Mouse (Mus musculus) ovary, postnatal 14 days (tissue): ENCODE measurements around the gene Prkce.

Experiments used
- DNase-seq: peaks from one replicate; pipeline ENCODE4 v3.0.0; 2022; ENCODE audit warnings: low spot score

Prkce gene

DNA sequence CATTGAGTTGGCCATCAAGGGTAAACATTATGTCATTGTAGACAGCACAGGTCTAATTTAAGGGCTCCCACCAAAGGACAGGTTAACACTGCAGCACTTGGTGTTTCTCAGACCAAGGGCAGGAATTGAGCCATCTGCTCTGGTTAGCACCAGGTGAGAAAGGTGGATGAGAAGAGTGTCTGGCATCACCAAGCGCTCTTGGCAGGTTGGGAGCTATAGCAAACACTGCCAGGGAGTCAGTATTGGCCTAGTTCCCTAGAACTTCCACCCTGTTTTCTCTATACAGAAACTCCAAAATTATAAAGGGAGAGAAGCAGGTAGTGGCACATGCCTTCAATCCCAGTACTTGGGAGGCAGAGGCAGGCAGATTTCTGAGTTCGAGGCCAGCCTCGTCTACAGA lies 479.6 kb downstream of the Prkce start:
- DNase-seq: no peak

DNA sequence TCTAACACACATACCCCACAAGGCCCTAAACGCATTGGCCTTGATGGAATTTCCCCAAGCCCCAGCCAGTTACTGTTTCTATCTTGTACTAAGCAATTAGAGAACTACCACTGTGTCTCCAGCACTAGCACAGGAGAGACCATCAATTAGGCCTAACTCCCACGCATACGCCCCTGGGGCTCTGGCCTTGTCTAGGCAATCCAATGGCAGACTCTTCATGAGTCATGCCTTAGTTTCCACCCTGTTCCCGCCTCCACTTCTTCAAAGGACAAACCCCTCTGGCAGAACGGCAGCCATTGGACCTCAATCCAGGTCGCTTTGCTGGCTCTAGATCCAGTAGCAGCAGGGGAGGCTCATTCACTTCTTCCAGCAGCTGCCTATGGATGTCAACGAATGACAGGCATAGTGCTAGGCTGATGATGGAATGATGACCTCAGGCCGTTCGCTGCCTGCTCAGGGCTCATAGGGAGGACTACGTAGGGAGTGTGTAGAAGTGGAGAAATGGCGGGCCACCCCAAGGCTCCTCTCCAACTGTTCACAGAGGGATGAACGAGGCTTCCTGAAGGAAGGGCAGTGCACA lies 481.4 kb downstream of the Prkce start:
- no peak for DNase-seq

DNA sequence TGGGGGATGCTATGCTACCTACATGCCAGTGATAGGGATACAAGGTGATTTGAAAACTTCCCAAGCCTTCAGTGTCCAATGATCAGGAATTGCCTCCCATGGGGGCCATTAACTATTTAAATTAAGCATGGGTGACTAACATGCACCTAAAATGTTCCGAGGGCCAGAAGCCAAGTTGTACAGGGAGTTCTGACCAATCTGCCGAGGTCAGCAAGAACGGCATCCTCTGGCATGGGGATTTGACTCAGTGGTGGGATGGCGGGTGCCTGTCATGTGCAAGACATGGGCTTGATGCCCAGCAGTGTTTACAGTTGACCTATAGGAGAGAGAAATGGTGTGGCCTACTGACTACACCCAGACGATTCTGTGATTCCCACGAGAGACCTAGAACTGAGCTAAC lies 482.7 kb downstream of the Prkce start:
- DNase-seq: no peak

DNA sequence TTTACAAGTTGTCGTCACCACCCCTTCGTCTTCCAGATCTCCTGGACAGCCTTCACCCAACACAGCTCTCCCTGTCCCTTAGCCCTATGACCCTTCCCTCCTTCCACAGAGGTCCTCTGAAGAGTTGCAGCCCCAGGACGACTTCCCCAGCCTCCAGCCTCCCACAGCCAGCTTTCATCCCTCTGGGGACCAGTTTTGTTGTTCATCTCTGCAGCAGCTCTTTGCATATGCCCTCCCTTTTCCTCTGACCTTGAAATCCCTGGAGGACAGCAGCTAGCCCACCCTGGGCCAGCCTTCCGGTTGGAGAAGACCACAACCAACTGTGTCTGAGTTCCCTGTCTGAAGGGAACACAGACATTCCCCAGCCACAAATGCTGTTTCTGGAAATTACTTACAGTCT lies 483.5 kb downstream of the Prkce start:
- DNase-seq: no peak

DNA sequence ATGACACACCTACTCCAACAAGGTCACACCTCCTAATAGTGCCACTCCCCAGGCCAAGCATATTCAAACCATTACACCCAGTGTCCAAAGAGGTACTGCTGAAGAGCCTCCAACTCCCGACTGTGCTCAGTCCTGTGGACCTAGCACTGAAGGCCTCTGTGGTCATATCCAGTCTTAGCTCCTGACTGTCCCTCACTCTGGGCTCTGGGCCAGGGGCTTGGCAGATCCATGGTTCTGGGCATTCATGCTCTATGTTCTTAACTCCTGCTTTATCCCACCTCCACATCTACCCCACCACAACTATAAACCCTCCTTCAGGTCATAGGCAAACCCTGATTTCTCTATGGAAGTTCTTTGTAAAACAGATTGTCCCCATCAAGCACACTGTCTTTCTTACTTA lies 485.2 kb downstream of the Prkce start:
- DNase-seq: no peak

DNA sequence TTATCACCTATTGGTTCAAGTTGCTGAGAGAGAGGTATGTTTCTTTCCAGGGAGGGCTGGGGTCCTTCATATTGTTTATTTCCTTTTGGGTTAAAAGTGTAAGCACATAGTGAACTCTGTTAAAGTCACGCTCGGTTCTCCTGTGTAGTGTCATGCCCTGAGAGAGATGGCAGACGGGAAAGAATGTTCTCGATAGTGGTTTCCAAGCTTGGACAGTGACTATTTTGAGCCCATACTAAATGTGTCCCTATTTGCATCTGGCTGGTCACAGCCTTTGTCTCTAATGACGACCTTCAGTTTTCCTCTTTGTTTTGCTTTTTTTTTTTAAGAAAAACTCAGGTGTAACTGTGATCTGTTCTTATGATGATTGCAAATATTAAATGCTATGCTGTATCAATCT lies 488.8 kb downstream of the Prkce start:
- no peak for DNase-seq

DNA sequence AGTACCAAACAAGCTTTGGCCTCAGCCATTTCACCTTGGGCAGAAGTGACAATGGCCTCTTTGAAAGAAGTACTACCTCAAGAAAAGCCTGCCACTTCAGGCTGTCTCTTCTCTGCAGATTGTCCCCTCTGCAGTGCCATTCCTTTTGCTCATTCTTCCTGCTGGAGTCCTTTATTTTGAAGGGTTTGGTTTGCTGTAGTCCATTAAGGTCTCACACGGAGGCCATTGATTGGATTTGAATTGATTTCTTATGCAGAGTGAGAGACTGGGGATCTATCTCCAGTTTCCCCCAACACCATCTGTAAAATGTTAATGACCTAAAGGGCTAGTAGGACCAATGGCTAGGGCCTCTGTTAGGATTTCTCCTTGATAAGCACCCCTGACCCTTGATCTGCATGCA lies 494.7 kb downstream of the Prkce start:
- DNase-seq: no peak

DNA sequence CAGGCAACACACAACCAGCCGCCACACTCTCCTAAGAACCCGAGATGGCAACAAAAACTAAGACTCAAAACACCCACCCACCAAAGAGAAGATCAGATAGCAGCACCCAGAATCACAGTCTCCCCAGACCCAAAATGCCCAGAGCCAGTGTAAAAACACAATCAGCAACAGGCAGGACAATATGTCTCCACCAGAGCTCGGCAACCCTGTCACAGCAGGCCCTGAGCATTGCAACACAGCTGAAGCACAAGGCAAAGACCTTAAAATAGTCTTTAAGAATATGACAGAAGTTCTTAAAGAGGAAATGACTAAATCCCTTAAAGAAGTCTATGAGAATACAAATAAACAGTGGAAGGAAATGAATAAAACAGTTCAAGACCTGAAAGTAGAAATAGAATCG lies 495.9 kb downstream of the Prkce start:
- no peak for DNase-seq

DNA sequence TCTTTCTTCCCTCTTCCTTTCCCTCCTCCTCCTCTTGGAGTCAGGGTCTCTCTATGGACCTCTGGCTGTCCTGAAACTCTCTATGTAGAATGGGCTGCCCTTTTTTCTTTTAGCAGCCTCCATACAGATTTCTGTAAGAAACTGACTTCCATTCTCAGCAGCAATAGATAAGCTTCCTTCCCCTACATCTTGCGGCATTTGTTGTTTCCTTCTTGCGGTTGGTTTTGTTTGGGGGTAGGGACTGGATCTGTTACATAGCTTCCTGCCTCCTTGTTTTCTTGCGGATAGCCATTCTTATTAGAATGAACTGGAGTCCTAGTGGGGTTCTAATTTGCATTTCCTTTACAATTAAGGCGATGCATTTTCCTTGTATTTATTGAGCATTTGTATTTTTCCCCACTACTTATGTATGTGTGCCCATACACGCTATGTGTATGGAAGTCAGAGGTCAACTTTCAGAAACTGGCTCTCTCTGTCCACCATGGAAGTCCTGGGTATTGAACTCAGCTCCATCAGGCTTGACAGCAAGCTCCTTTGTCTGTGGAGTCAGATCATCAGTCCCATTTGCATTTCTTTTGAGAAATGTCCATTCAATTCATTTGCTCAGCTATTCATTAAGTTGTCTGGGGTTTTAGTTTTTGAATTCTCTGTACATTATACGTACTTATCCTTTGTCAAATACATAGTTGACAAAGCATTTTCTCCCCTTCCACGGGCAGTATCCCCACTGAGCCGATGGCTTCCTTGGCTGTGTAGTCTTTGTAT lies 500.4 kb downstream of the Prkce start:
- DNase-seq: no peak

DNA sequence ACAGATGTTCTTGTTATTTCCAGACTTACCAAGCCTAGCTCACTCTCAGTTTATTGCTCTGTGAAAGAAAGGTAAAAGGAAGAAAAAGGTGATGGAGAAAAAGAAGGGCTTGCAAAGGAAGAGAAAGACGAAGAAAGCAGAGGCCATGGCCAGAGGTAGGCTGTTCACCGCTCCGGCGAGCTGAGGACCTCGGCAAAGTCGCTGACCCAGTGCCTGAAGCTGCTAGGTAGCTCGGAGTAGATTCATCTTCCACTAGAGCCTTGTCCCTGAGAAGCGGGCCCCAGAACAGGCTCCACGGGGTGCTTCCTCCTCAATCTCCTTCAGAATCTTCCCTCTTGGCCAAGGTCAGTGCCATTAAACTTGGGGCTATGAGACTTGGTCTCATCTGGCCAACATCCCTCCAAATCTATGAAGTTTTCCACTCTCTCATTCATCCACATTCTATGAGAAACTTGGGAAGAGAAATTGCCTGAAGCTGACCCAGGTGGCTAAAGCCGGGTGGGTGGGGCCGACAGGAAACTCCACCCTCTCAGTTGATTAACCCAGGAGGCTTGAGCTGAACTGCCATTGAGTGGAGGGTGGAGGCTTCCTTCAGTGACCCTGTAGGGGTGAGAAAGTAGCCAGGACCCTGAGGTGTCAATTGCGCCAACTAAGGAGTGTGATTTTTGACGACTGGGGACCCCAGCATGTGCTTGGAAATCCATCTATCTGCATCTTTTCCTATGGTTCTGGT lies 502.2 kb downstream of the Prkce start:
- no peak for DNase-seq

DNA sequence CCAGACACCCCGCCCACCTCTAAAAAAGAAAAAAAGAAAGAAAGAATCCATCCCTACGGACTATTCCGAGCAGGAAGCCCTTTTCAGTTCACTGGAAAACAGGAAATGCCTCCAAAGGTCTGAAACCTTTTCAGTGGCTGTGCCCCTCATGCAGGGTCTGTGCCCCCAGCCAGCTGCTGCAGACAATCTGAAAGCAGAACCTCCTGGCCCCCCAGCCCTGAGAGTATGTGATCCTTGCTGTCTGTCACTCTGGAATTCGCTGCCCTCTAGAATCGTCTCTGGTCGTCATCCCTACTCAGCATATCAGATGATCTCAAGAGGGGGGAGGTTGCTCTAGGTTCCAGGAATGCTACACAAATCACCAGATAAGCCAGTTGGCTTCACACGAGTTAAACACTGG lies 503.1 kb downstream of the Prkce start:
- no peak for DNase-seq

DNA sequence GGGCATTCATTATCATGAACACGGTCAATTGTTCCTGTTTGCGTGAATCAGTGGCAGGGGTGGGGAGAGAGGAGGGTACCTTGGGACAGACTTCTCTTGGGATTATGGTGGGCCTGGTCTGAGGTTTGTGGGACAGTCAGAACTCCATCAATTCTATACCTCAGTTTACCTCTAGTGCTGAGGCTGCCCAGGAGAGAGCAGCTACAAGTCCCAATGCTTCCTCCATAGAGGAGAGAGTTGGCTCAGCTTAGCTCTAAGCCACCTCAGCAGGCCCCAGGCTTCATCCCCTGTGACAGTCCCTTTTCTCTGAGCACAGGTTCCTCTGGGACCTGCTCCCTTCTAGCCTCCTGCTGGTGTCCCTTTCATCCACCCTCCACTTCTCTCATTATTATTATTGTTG lies 507.4 kb downstream of the Prkce start:
- DNase-seq: no peak

DNA sequence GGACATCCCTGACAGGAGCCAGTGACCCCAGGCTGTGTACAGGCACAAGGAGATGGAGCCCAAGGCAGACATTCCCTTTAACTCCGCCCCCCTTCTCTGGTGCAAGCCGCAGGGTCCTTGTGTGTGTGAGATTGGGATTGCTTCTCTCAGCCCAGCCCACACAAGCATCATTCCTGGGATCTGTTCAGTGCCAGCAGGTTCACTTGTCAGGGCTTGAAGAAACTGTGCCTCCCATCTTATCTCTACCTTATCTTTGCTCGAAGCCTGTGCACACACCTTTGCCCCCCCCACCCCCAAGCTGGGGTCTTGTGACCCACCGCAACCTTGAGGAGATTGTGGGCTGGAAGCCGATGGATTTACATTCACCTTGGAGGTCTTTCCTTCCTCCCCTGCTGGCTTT lies 508.8 kb downstream of the Prkce start:
- DNase-seq: no peak

DNA sequence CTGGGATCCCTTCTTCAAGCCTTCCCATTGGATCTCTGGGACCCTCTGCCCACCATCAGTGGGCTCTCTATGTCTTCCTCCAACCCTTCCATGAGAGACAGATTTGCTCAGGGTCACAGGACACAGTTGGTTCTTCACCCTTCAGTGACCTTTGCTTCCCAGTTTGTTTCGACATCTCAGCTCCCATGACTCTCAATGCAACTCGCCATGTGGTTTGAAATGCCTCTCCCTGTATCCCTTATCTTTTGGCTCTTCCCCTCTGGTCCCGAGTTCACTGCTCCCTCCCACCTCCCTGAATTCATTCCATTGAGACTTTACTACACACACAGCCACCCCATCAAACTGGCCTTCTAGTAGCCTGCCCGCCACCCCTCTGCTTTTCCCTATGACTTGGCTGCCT lies 509.3 kb downstream of the Prkce start:
- no peak for DNase-seq

DNA sequence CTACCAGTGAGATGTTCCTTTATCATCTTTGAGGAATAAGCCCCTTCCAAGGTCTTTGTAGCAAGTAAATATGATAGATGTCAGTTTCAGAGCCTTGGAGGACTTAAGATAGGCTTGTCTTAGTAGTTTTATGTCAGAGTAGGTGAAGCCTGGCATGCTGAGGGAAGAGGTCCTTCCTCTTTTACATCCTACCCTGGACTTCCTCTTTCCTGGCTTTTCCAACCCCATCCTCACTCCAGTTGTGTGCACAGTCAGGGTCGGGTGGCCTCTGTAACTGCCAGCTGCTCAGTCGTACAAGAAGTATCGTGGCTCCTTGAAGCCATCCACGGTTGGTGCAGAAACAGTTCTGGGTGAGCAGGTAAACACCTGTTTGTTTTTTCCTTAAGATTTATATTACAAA lies 517.7 kb downstream of the Prkce start:
- DNase-seq: no peak

DNA sequence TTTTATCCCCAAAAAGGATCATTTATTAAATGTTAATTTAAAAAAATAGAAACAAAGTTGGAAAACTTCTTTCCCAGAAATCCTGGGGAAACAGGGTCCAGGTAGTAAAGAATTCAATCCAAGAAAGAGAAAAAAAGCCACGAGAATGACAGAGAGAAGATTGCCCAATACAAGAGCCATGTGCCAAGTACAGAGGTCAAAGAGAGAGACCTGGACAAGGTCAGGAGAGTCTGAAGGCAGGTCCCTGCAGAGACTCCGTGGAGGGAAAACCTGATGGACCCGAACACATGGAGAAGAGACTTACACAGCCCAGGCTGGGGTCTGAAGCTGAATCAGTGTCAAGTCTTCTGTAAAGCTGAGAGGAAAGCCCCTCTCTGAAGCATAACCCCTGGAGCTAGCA lies 519.4 kb downstream of the Prkce start:
- DNase-seq: no peak

DNA sequence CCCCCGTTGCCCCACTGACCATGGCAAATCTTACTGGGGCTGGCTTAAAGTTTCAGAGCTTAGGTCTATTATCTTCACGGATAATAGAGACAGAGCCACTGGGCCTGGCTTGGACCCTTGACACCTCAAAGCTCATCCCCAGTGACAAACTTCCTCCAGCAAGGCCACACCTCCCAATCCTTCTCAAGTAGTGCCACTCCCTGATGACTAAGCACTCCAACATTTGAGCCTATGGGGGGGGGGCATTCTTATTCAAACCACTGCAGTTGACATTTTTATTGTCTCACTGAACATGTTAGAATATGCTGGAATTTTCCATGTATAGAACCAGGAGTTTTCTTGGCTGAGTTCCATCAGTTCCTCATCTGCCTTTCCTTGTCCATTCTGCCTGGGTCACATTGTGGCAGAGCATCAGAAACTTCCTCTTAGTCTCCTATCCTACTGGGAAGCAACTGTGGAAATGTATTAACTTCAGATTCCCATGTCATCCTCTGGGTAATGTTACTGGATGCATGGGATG lies 523.3 kb downstream of the Prkce start:
- no peak for DNase-seq

DNA sequence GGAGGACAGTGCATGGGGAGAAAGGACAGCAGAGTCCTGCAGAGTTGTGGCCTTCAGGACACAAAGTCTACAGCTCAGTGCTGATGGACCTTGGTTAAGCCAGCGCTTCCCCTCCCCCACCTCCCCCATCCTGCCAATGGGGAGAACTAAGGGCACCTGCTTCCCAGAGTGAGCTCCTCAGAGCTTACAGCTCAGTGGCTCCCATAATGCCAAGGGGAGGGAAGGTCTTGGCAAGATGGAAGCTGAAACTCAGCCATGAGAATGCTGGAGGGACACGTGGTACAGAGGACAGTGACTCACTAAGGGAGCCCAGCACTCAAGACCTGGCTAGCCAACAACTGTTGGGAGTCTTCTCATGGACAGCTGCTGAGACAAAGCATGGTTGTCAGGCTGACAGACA lies 530.2 kb downstream of the Prkce start:
- DNase-seq: no peak

DNA sequence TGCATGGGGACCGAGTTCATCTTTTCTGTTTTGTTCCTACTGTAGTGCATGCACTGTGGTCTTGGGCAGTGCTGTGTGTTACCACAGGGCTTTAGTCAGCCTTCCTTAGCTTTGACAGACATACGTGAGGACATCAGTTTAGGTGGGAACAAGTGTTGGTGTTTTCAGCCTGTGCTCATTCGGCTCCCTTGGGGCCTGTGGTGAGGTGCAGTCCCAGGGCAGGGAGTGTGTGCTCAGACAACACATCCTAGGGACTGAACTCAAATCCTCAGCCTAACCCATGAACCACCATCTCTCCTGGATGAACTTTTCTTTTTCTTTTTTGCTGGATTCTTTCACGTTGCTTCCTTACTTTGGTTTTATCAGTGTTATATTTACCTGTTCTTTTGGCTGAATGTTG lies 535.8 kb downstream of the Prkce start:
- DNase-seq: no peak

DNA sequence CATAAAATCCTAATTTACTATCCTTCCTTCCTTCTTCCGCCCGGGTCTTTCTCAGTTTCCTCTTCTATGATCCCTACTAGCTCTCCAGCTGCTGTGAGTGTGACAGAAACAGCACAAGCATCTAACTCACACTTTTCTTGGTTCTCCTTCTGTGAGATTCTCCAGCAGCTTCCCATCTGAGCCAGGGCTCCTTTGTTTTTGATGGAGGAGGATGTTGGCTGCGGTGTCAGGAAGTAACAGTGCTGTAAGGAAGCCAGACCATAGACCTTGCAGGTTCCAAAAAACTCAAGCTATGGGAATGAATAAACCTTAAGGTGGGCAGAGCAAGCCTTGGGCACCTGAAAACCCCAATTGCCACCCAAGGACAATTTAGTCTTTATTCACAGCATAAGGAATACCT lies 537.7 kb downstream of the Prkce start:
- DNase-seq: no peak

DNA sequence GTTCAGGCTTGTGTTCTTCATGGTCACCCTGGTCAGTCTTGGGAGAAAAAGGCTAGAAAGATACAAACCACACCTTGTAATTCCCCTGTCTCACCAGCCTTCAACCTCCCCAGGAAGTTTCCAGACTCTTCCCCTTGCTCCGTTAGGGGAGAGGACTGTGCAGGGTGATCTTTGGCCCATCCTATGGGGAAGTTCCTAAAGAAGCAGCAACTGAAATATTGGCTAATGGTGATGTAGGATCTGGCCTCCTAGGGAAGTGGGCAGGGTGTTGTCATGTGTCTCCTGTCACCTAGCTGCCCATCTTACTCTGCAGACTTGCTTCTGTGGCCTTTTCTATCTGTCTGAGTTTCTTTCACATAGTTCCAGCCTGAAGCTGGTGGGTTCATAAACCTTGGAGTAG lies 538.9 kb downstream of the Prkce start:
- DNase-seq: no peak
